Mouse (Mus musculus) testis, adult 2 months (tissue): Measurements from ENCODE around the gene Sh3pxd2a.

Source experiments
- CTCF ChIP-seq: fragments of 200-500 bp; IDR thresholded peaks from 2 replicates; pipeline ENCODE4 v1.5.1; 2012; ENCODE audit warnings: low read depth, mild to moderate bottlenecking, inconsistent platforms, low read length, moderate library complexity; ENCODE audit not compliant: control insufficient read depth, insufficient read depth, insufficient replicate concordance
- POLR2A ChIP-seq: fragments of 200-500 bp; IDR thresholded peaks from 2 replicates; pipeline ENCODE4 v1.6.1; 2012; ENCODE audit warnings: low read depth, mild to moderate bottlenecking, inconsistent platforms, low read length, moderate library complexity; ENCODE audit not compliant: control insufficient read depth

GRCm38 (mm10) chr19:47463206-47463605, 995 bp downstream of the Sh3pxd2a start:
- no peak for TF ChIP-seq CTCF
- TF ChIP-seq POLR2A, result no peak
